Mouse (Mus musculus) CH12.LX (cell line): ENCODE measurements around the gene Srprb. TPM values are rescaled to one million over a fixed set of nuclear protein-coding genes. Genes with fewer than 3 reads are reported as not detected.

ENCODE experiments used
- DNase-seq: peaks from one replicate; pipeline ENCODE4 v3.0.0-alpha.2; 2013; ENCODE audit errors: extremely low read depth
- H3K27ac ChIP-seq: 2 replicates; pipeline ENCODE4 v1.5.1; 2012; ENCODE audit warnings: low read depth, mild to moderate bottlenecking, control low read depth, moderate library complexity; ENCODE audit not compliant: insufficient read depth
- H3K27me3 ChIP-seq: replicated peaks from 2 replicates; pipeline ENCODE3; 2012; ENCODE audit warnings: inconsistent platforms
- H3K36me3 ChIP-seq, 2 experiments: replicated peaks in 1 of 2; 2 replicates each; pipeline versions ENCODE3 to v1.6.1; 2012; ENCODE audit warnings: inconsistent platforms in 1 of 2, low read length in 1 of 2, mild to moderate bottlenecking in 1 of 2, mixed read lengths in 1 of 2, moderate library complexity in 1 of 2; ENCODE audit not compliant: control insufficient read depth in 1 of 2, insufficient read depth in 1 of 2
- H3K4me1 ChIP-seq, 2 experiments: 2 replicates each; pipeline ENCODE4 v1.6.1; 2012; ENCODE audit warnings: inconsistent platforms in 1 of 2, moderate library complexity in 1 of 2; ENCODE audit not compliant: insufficient read depth in 2 of 2, control insufficient read depth in 1 of 2
- H3K4me2 ChIP-seq: 2 replicates; pipeline ENCODE4 v1.6.1; 2012; ENCODE audit warnings: low read depth, mild to moderate bottlenecking, control low read depth; ENCODE audit not compliant: poor library complexity, insufficient read depth, severe bottlenecking
- H3K4me3 ChIP-seq, 3 experiments: fragments of 150-350 bp in 1 of 3; sonication (generic) in 1 of 3; replicated peaks in 1 of 3; 2 replicates each; pipeline versions ENCODE3 to v1.5.1; 2011 to 2012; ENCODE audit warnings: low read depth in 2 of 3, low read length in 2 of 3, mild to moderate bottlenecking in 2 of 3, moderate library complexity in 2 of 3, control low read depth in 1 of 3, improper control_type of control experiment in 1 of 3, inconsistent platforms in 1 of 3, mixed read lengths in 1 of 3; ENCODE audit not compliant: poor library complexity in 1 of 3
- H3K79me2 ChIP-seq: replicated peaks from 2 replicates; pipeline ENCODE4 v1.6.1; 2012; ENCODE audit warnings: mild to moderate bottlenecking, moderate library complexity; ENCODE audit not compliant: control insufficient read depth, poor library complexity, insufficient read depth, severe bottlenecking; ENCODE audit errors: extremely low read depth
- H3K9ac ChIP-seq: 2 replicates; pipeline ENCODE4 v1.6.1; 2012; ENCODE audit warnings: low read depth, mild to moderate bottlenecking, control low read depth, moderate library complexity; ENCODE audit not compliant: insufficient read depth
- H3K9me3 ChIP-seq: replicated peaks from 2 replicates; pipeline ENCODE3; 2012; ENCODE audit warnings: low read length, inconsistent platforms, mixed read lengths
- BHLHE40 ChIP-seq: IDR thresholded peaks from 2 replicates; pipeline ENCODE4 v1.6.1; 2011; ENCODE audit warnings: mild to moderate bottlenecking, low read depth, low read length, improper control_type of control experiment
- CHD2 ChIP-seq: IDR thresholded peaks from 2 replicates; pipeline ENCODE4 v1.6.1; 2011; ENCODE audit warnings: low read length, improper control_type of control experiment
- CTCF ChIP-seq, 2 experiments: IDR thresholded peaks in 1 of 2; conservative IDR thresholded peaks in 1 of 2; 2 replicates each; pipeline ENCODE4 v1.5.1; 2011 to 2012; ENCODE audit warnings: low read depth in 2 of 2, low read length in 2 of 2, improper control_type of control experiment in 1 of 2, inconsistent platforms in 1 of 2, mild to moderate bottlenecking in 1 of 2, moderate library complexity in 1 of 2
- E2F4 ChIP-seq: IDR thresholded peaks from 2 replicates; pipeline ENCODE4 v1.6.1; 2011; ENCODE audit warnings: low read depth, low read length, improper control_type of control experiment; ENCODE audit not compliant: insufficient replicate concordance
- ELF1 ChIP-seq: IDR thresholded peaks from 2 replicates; pipeline ENCODE4 v1.6.1; 2014; ENCODE audit warnings: low read depth, mild to moderate bottlenecking, inconsistent platforms, low read length, improper control_type of control experiment
- EP300 ChIP-seq: IDR thresholded peaks from 2 replicates; pipeline ENCODE4 v1.6.1; 2011; ENCODE audit warnings: low read length, improper control_type of control experiment
- HCFC1 ChIP-seq: IDR thresholded peaks from 2 replicates; pipeline ENCODE4 v1.6.1; 2012; ENCODE audit warnings: low read depth, mild to moderate bottlenecking, inconsistent platforms, low read length, improper control_type of control experiment
- IRF4 ChIP-seq: IDR thresholded peaks from 2 replicates; pipeline ENCODE4 v1.6.1; 2014; ENCODE audit warnings: low read depth, mild to moderate bottlenecking, inconsistent platforms, low read length, improper control_type of control experiment
- JUND ChIP-seq: conservative IDR thresholded peaks from 2 replicates; pipeline ENCODE4 v1.6.1; 2011; ENCODE audit warnings: low read depth, low read length, improper control_type of control experiment
- MAX ChIP-seq: IDR thresholded peaks from 2 replicates; pipeline ENCODE4 v1.6.1; 2011; ENCODE audit warnings: low read length, improper control_type of control experiment
- MEF2A ChIP-seq: IDR thresholded peaks from 2 replicates; pipeline ENCODE4 v1.6.1; 2014; ENCODE audit warnings: low read depth, mild to moderate bottlenecking, inconsistent platforms, low read length, improper control_type of control experiment, borderline replicate concordance
- RAD21 ChIP-seq: IDR thresholded peaks from 2 replicates; pipeline ENCODE4 v1.6.1; 2011; ENCODE audit warnings: low read depth, mild to moderate bottlenecking, low read length, improper control_type of control experiment, moderate library complexity
- SIN3A ChIP-seq: IDR thresholded peaks from 2 replicates; pipeline ENCODE4 v1.6.1; 2012; ENCODE audit warnings: low read length, improper control_type of control experiment, inconsistent platforms
- TBP ChIP-seq: conservative IDR thresholded peaks from 2 replicates; pipeline ENCODE4 v1.6.1; 2011; ENCODE audit warnings: low read depth, low read length, improper control_type of control experiment
- TCF12 ChIP-seq: IDR thresholded peaks from 2 replicates; pipeline ENCODE4 v1.6.1; 2014; ENCODE audit warnings: low read depth, mild to moderate bottlenecking, inconsistent platforms, low read length, improper control_type of control experiment
- USF1 ChIP-seq: IDR thresholded peaks from 2 replicates; pipeline ENCODE4 v1.6.1; 2014; ENCODE audit warnings: low read depth, mild to moderate bottlenecking, inconsistent platforms, low read length, improper control_type of control experiment
- ZMIZ1 ChIP-seq: IDR thresholded peaks from 2 replicates; pipeline ENCODE4 v1.6.1; 2012; ENCODE audit warnings: low read depth, mild to moderate bottlenecking, inconsistent platforms, low read length, improper control_type of control experiment
- dilution Hi-C: fragments of 300-500 bp; cut with MboI; formaldehyde crosslinking; loops from 2 replicates; pipeline ENCODE4 v1.14.3; 2020; ENCODE audit warnings: low sequenced_read_pairs; ENCODE audit not compliant: extremely low pct_unique_long_range_greater_than_20kb, extremely low pct_ligation_motif_present
- in situ Hi-C: fragments of 300-500 bp; cut with MboI; formaldehyde crosslinking; loops from 3 replicates; pipeline ENCODE4 v1.14.3; 2019; ENCODE audit warnings: low sequenced_read_pairs, low pct_ligation_motif_present, low pct_unique_long_range_greater_than_20kb, mixed read lengths
- polyA plus RNA-seq: library from polyadenylated mRNA; unstranded; fragments of >175 nt; gene quantifications from 2 replicates; pipeline ENCODE4 v1.2.1, GENCODE M21; 2012; ENCODE audit warnings: low read depth; ENCODE audit not compliant: insufficient read length
- total RNA-seq, 2 experiments: library from RNA; depleted of rRNA; stranded (reverse); fragments of 300-350 nt in 1 of 2; fragments of >200 nt in 1 of 2; gene quantifications; 2 replicates each; pipeline ENCODE4 v1.2.3; 2012 to 2014

Srprb gene
- total and polyA plus RNA-seq, 3 experiments, result 39.5 to 67.2 (median 59.7) TPM

- no peak for DNase-seq
- Histone ChIP-seq H3K79me2 (no peaks in the 10 kb centered on the region), H3K4me1 (no peaks in the 10 kb centered on the region), H3K27me3 (no peaks in the 10 kb centered on the region), H3K9ac (no peak overlapping the region), H3K36me3 (no peaks in the 10 kb centered on the region), H3K4me2 (no peak overlapping the region), H3K4me3 (no peak overlapping the region), H3K27ac (no peak overlapping the region), H3K9me3 (peaks cover 4% of the 10 kb centered on the region)
- in situ Hi-C loops (no loop called here), dilution Hi-C loops (no loop called here)
- TF ChIP-seq ELF1 (no peak), SIN3A (no peak), CHD2 (no peak), TBP (no peak), MEF2A (no peak), USF1 (no peak)
Observed at GRCm38 (mm10) chr9:103248618-103249017, 46.7 kb upstream of the Srprb start.

- H3K4me3 ChIP-seq, result no peak overlapping the region
- no peak for DNase-seq
- H3K9ac ChIP-seq, result no peak overlapping the region
- dilution Hi-C loops, result no loop called here
- TF ChIP-seq RAD21 (peak; percentile 33), CHD2 (no peak), BHLHE40 (peak; percentile 50), HCFC1 (no peak), ZMIZ1 (no peak), E2F4 (no peak), IRF4 (no peak), CTCF (conservative IDR thresholded peaks at IDR 0.05 in 1 of 2, IDR thresholded peaks at IDR 0.05 in 1 of 2; ENCODE audit: low read depth in 2 of 2, low read length in 2 of 2) (peak in 1 of 2 experiments; percentile 38; a peak in 2 of 4 replicates), TCF12 (no peak)
- in situ Hi-C loops, result no loop called here
- H3K9me3 ChIP-seq, result no peaks in the 10 kb centered on the region
- no peak overlapping the region for H3K4me2 ChIP-seq
- no peaks in the 10 kb centered on the region for H3K27me3 ChIP-seq
- H3K36me3 ChIP-seq, result no peaks in the 10 kb centered on the region
- no peaks in the 10 kb centered on the region for H3K4me1 ChIP-seq
- no peaks in the 10 kb centered on the region for H3K79me2 ChIP-seq
- no peak overlapping the region for H3K27ac ChIP-seq
Observed at GRCm38 (mm10) chr9:103246526-103247168, 44.7 kb upstream of the Srprb start.

- no peak overlapping the region for H3K9ac ChIP-seq
- in situ Hi-C loops, result no loop called here
- dilution Hi-C loops, result no loop called here
- no peaks in the 10 kb centered on the region for H3K79me2 ChIP-seq
- H3K4me3 ChIP-seq, result no peak overlapping the region
- H3K9me3 ChIP-seq, result no peaks in the 10 kb centered on the region
- H3K4me2 ChIP-seq, result no peak overlapping the region
- TF ChIP-seq CHD2, result no peak
- TF ChIP-seq JUND, result no peak
- TF ChIP-seq USF1, result no peak
- TF ChIP-seq MAX, result no peak
- no peak for TF ChIP-seq EP300
- peaks cover 4% of the 10 kb centered on the region for H3K27me3 ChIP-seq
- DNase-seq, result no peak
- no peaks in the 10 kb centered on the region for H3K36me3 ChIP-seq
- H3K4me1 ChIP-seq, result no peaks in the 10 kb centered on the region
- H3K27ac ChIP-seq, result no peak overlapping the region
Observed at GRCm38 (mm10) chr9:103243640-103244039, 41.7 kb upstream of the Srprb start.
